Mouse (Mus musculus): ENCODE measurements around the gene Amz1.

DNA sequence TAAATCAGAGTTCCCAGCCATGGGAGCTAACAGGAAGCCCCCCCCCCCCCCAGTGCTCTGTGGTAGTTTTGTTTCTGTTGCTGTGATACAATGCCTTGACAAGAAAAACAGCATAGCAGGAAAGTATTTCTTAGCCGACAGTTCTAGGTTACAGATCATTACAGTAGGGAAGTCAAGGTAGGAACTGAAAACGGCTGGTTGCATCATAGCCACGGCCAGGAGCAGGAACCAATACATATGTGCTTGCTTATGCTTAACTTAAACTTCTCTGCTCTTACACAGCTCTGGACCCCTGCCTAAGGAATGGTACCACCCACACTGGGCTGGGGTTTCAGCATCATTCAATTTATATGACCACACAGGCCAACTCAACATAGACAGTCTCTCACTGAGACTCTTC is 9.4 kb downstream of the Amz1 start:
- TF ChIP-seq CTCF (IDR thresholded peaks at IDR 0.05; ENCODE audit: control insufficient read depth, insufficient read depth, insufficient replicate concordance, low read depth, low read length) = no peak
- no peak for TF ChIP-seq POLR2A (IDR thresholded peaks at IDR 0.05; ENCODE audit: control insufficient read depth, low read depth, low read length)
